Mouse (Mus musculus) MEL (cell line): ENCODE data around the gene Rab20. TPM values are rescaled to one million over a fixed set of nuclear protein-coding genes. Genes with fewer than 3 reads are reported as not detected.

Source experiments
- DNase-seq: peaks from one replicate; pipeline ENCODE4 v3.0.0; 2011; ENCODE audit warnings: low read depth, low spot score
- H3K27ac ChIP-seq: 2 replicates; pipeline ENCODE4 v1.5.1; 2012; ENCODE audit warnings: low read depth, mild to moderate bottlenecking, control low read depth, low read length, moderate library complexity; ENCODE audit not compliant: control insufficient read depth
- H3K27me3 ChIP-seq, 2 experiments: fragments of 150-350 bp in 1 of 2; sonication (generic) in 1 of 2; 2 replicates each; pipeline ENCODE4 v1.6.1; 2012; ENCODE audit warnings: low read length in 2 of 2, mild to moderate bottlenecking in 2 of 2, improper control_type of control experiment in 1 of 2, moderate library complexity in 1 of 2; ENCODE audit not compliant: insufficient read depth in 2 of 2, control insufficient read depth in 1 of 2
- H3K36me3 ChIP-seq, 2 experiments: 2 replicates each; pipeline ENCODE4 v1.6.1; 2012 to 2014; ENCODE audit warnings: low read length in 2 of 2, improper control_type of control experiment in 1 of 2, inconsistent platforms in 1 of 2, mild to moderate bottlenecking in 1 of 2; ENCODE audit not compliant: insufficient read depth in 2 of 2, control insufficient read depth in 1 of 2
- H3K4me1 ChIP-seq, 2 experiments: fragments of 150-350 bp in 1 of 2; sonication (generic) in 1 of 2; 2 replicates each; pipeline ENCODE4 v1.6.1; 2012; ENCODE audit warnings: low read length in 2 of 2, improper control_type of control experiment in 1 of 2, mild to moderate bottlenecking in 1 of 2; ENCODE audit not compliant: insufficient read depth in 2 of 2, control insufficient read depth in 1 of 2
- H3K4me3 ChIP-seq, 2 experiments: fragments of 150-350 bp in 1 of 2; sonication (generic) in 1 of 2; 2 replicates each; pipeline ENCODE4 v1.5.1; 2012; ENCODE audit warnings: low read depth in 2 of 2, low read length in 2 of 2, mild to moderate bottlenecking in 2 of 2, moderate library complexity in 2 of 2, control low read depth in 1 of 2, improper control_type of control experiment in 1 of 2; ENCODE audit not compliant: control insufficient read depth in 1 of 2, insufficient read depth in 1 of 2
- H3K79me2 ChIP-seq: 2 replicates; pipeline ENCODE4 v1.6.1; 2012; ENCODE audit warnings: mild to moderate bottlenecking, low read length, moderate library complexity; ENCODE audit not compliant: control insufficient read depth, poor library complexity, insufficient read depth
- H3K9ac ChIP-seq: 2 replicates; pipeline ENCODE4 v1.6.1; 2012; ENCODE audit warnings: low read depth, mild to moderate bottlenecking, control low read depth, low read length, moderate library complexity; ENCODE audit not compliant: control insufficient read depth, poor library complexity, severe bottlenecking
- H3K9me3 ChIP-seq: fragments of 150-350 bp; sonication (generic); replicated peaks from 2 replicates; pipeline ENCODE4 v1.6.1; 2012; ENCODE audit warnings: mild to moderate bottlenecking, low read length, improper control_type of control experiment, moderate library complexity; ENCODE audit not compliant: insufficient read depth
- CTCF ChIP-seq, 3 experiments: IDR thresholded peaks in 2 of 3; conservative IDR thresholded peaks in 1 of 3; 2 replicates each; pipeline ENCODE4 v1.5.1; 2011 to 2012; ENCODE audit warnings: low read length in 3 of 3, low read depth in 2 of 3, mild to moderate bottlenecking in 2 of 3, improper control_type of control experiment in 1 of 3, inconsistent platforms in 1 of 3, mixed read lengths in 1 of 3, moderate library complexity in 1 of 3; ENCODE audit not compliant: control insufficient read depth in 1 of 3, insufficient read depth in 1 of 3, poor library complexity in 1 of 3, severe bottlenecking in 1 of 3
- ELF1 ChIP-seq: IDR thresholded peaks from 2 replicates; pipeline ENCODE4 v1.6.1; 2014; ENCODE audit warnings: low read depth, mild to moderate bottlenecking, inconsistent platforms, low read length, improper control_type of control experiment, moderate library complexity
- ETS1 ChIP-seq: IDR thresholded peaks from 2 replicates; pipeline ENCODE4 v1.6.1; 2012; ENCODE audit warnings: low read depth, mild to moderate bottlenecking, inconsistent platforms, low read length, improper control_type of control experiment, moderate library complexity
- HCFC1 ChIP-seq: IDR thresholded peaks from 2 replicates; pipeline ENCODE4 v1.6.1; 2012; ENCODE audit warnings: low read depth, mild to moderate bottlenecking, inconsistent platforms, low read length, improper control_type of control experiment, moderate library complexity
- JUND ChIP-seq: IDR thresholded peaks from 2 replicates; pipeline ENCODE4 v1.6.1; 2011; ENCODE audit warnings: low read depth, mild to moderate bottlenecking, improper control_type of control experiment, low read length
- MAFK ChIP-seq: IDR thresholded peaks from 2 replicates; pipeline ENCODE4 v1.6.1; 2011; ENCODE audit warnings: low read depth, mild to moderate bottlenecking, low read length, improper control_type of control experiment, borderline replicate concordance
- MAX ChIP-seq: IDR thresholded peaks from 2 replicates; pipeline ENCODE4 v1.6.1; 2011; ENCODE audit warnings: low read length, improper control_type of control experiment
- MAZ ChIP-seq: IDR thresholded peaks from 2 replicates; pipeline ENCODE4 v1.6.1; 2012; ENCODE audit warnings: low read depth, mild to moderate bottlenecking, inconsistent platforms, low read length, improper control_type of control experiment
- MEF2A ChIP-seq: IDR thresholded peaks from 2 replicates; pipeline ENCODE4 v1.6.1; 2014; ENCODE audit warnings: low read depth, mild to moderate bottlenecking, inconsistent platforms, low read length, improper control_type of control experiment; ENCODE audit not compliant: poor library complexity, insufficient replicate concordance, severe bottlenecking; ENCODE audit errors: extremely low read depth
- MYB ChIP-seq: IDR thresholded peaks from 2 replicates; pipeline ENCODE4 v1.6.1; 2011; ENCODE audit warnings: mild to moderate bottlenecking, low read depth, low read length, improper control_type of control experiment
- MYC ChIP-seq: IDR thresholded peaks from 2 replicates; pipeline ENCODE4 v1.6.1; 2011; ENCODE audit warnings: low read depth, mild to moderate bottlenecking, low read length, improper control_type of control experiment, moderate library complexity
- NRF1 ChIP-seq: IDR thresholded peaks from 2 replicates; pipeline ENCODE4 v1.6.1; 2014; ENCODE audit warnings: low read depth, mild to moderate bottlenecking, inconsistent platforms, low read length, improper control_type of control experiment, moderate library complexity; ENCODE audit not compliant: poor library complexity, insufficient read depth, severe bottlenecking
- POLR2A ChIP-seq, 2 experiments: IDR thresholded peaks; 2 replicates each; pipeline ENCODE4 v1.6.1; 2011 to 2012; ENCODE audit warnings: low read length in 2 of 2, mild to moderate bottlenecking in 2 of 2, control low read depth in 1 of 2, improper control_type of control experiment in 1 of 2, low read depth in 1 of 2, moderate library complexity in 1 of 2; ENCODE audit not compliant: control insufficient read depth in 1 of 2, insufficient read depth in 1 of 2, poor library complexity in 1 of 2
- POLR2AphosphoS5 ChIP-seq: IDR thresholded peaks from 2 replicates; pipeline ENCODE4 v1.6.1; 2012; ENCODE audit warnings: low read depth, borderline replicate concordance, mild to moderate bottlenecking, inconsistent platforms, low read length, moderate library complexity, mixed read lengths
- RAD21 ChIP-seq: IDR thresholded peaks from 2 replicates; pipeline ENCODE4 v1.6.1; 2011; ENCODE audit warnings: mild to moderate bottlenecking, low read depth, low read length, improper control_type of control experiment
- RCOR1 ChIP-seq: IDR thresholded peaks from 2 replicates; pipeline ENCODE4 v1.6.1; 2012; ENCODE audit warnings: low read depth, mild to moderate bottlenecking, inconsistent platforms, low read length, improper control_type of control experiment
- SIN3A ChIP-seq: IDR thresholded peaks from 2 replicates; pipeline ENCODE4 v1.6.1; 2012; ENCODE audit warnings: low read length, improper control_type of control experiment, inconsistent platforms
- SMC3 ChIP-seq: IDR thresholded peaks from 2 replicates; pipeline ENCODE4 v1.6.1; 2011; ENCODE audit warnings: low read depth, low read length, improper control_type of control experiment
- TAL1 ChIP-seq: IDR thresholded peaks from 2 replicates; pipeline ENCODE4 v1.6.1; 2012; ENCODE audit warnings: mild to moderate bottlenecking, inconsistent platforms, low read length, moderate library complexity, mixed read lengths
- TBP ChIP-seq: IDR thresholded peaks from 2 replicates; pipeline ENCODE4 v1.8.0; 2011; ENCODE audit warnings: low read depth, low read length, improper control_type of control experiment
- TCF12 ChIP-seq: IDR thresholded peaks from 2 replicates; pipeline ENCODE4 v1.6.1; 2014; ENCODE audit warnings: low read depth, mild to moderate bottlenecking, inconsistent platforms, low read length, improper control_type of control experiment, moderate library complexity
- UBTF ChIP-seq: IDR thresholded peaks from 2 replicates; pipeline ENCODE4 v1.6.1; 2012; ENCODE audit warnings: low read depth, mild to moderate bottlenecking, inconsistent platforms, low read length, improper control_type of control experiment, moderate library complexity, borderline replicate concordance; ENCODE audit not compliant: insufficient read depth
- USF1 ChIP-seq: IDR thresholded peaks from 2 replicates; pipeline ENCODE4 v1.6.1; 2014; ENCODE audit warnings: low read depth, mild to moderate bottlenecking, inconsistent platforms, low read length, improper control_type of control experiment, moderate library complexity
- USF2 ChIP-seq, 2 experiments: IDR thresholded peaks; 2 replicates each; pipeline ENCODE4 v1.6.1; 2011 to 2012; ENCODE audit warnings: improper control_type of control experiment in 2 of 2, low read length in 2 of 2, borderline replicate concordance in 1 of 2, inconsistent platforms in 1 of 2, low read depth in 1 of 2, mild to moderate bottlenecking in 1 of 2; ENCODE audit not compliant: insufficient read depth in 1 of 2
- ZC3H11A ChIP-seq: IDR thresholded peaks from 2 replicates; pipeline ENCODE4 v1.6.1; 2012; ENCODE audit warnings: low read depth, mild to moderate bottlenecking, inconsistent platforms, low read length, improper control_type of control experiment
- ZKSCAN1 ChIP-seq: IDR thresholded peaks from 2 replicates; pipeline ENCODE4 v1.6.1; 2012; ENCODE audit warnings: low read depth, mild to moderate bottlenecking, inconsistent platforms, low read length, improper control_type of control experiment, moderate library complexity
- polyA plus RNA-seq, 2 experiments: library from polyadenylated mRNA; stranded (reverse) in 1 of 2; unstranded in 1 of 2; fragments of >175 nt in 1 of 2; fragments of >200 nt in 1 of 2; gene quantifications; 2 replicates each; pipeline versions ENCODE4 v1.2.1 to v1.2.4; 2012; ENCODE audit warnings: low replicate concordance in 2 of 2, low read depth in 1 of 2; ENCODE audit not compliant: insufficient read length in 2 of 2, insufficient read depth in 1 of 2, missing spikeins in 1 of 2
- total RNA-seq: library from RNA; depleted of rRNA; stranded (reverse); fragments of 300-350 nt; gene quantifications from 2 replicates; pipeline ENCODE4 v1.2.3, GENCODE M21; 2012

The Rab20 gene
- total and polyA plus RNA-seq, 3 experiments = 9.5 to 10.4 TPM; not detected in 1

DNA sequence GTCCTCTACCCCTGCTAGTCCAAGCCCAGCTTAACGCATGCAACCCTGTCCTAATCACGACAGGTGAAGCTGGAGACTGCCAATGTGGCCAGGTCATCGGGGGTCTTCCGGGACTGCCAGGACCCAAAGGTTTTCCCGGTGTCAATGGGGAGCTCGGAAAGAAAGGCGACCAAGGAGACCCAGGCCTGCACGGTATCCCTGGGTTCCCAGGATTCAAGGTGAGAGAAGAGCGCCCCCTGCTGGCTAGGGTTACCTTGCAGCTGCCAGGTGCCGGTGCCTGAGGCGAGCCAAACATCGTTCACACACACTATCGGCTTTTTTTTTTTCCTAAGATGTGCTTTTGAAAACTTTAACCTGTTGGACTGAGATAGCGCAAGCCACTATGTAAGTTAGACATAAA lies 57.4 kb downstream of the Rab20 start:
- Histone ChIP-seq H3K4me3 (no peak overlapping the region), H3K27ac (no peak overlapping the region), H3K9me3 (no peaks in the 10 kb centered on the region), H3K79me2 (no peaks in the 10 kb centered on the region), H3K9ac (no peak overlapping the region), H3K4me1 (no peaks in the 10 kb centered on the region), H3K36me3 (no peaks in the 10 kb centered on the region), H3K27me3 (no peaks in the 10 kb centered on the region)
- TF ChIP-seq MAFK (no peak), HCFC1 (no peak), USF2 (IDR thresholded peaks at IDR 0.05; ENCODE audit: borderline replicate concordance in 1 of 2, insufficient read depth in 1 of 2, low read depth in 1 of 2, low read length in 2 of 2) (no peak), SIN3A (no peak), NRF1 (no peak), RAD21 (peak; percentile 49), UBTF (no peak), MYC (no peak), TCF12 (no peak), ZKSCAN1 (no peak), TAL1 (no peak), TBP (no peak), RCOR1 (no peak), JUND (no peak), SMC3 (peak; percentile 43), CTCF (IDR thresholded peaks at IDR 0.05 in 2 of 3, conservative IDR thresholded peaks at IDR 0.05 in 1 of 3; ENCODE audit: control insufficient read depth in 1 of 3, insufficient read depth in 1 of 3, low read depth in 2 of 3, low read length in 3 of 3, poor library complexity in 1 of 3, severe bottlenecking in 1 of 3) (peak; percentile 72 to 95 (median 73); a peak in 5 of 6 replicates), POLR2A (IDR thresholded peaks at IDR 0.05; ENCODE audit: control insufficient read depth in 1 of 2, insufficient read depth in 1 of 2, low read depth in 1 of 2, low read length in 2 of 2, poor library complexity in 1 of 2) (no peak)
- DNase-seq = peak; percentile 52

DNA sequence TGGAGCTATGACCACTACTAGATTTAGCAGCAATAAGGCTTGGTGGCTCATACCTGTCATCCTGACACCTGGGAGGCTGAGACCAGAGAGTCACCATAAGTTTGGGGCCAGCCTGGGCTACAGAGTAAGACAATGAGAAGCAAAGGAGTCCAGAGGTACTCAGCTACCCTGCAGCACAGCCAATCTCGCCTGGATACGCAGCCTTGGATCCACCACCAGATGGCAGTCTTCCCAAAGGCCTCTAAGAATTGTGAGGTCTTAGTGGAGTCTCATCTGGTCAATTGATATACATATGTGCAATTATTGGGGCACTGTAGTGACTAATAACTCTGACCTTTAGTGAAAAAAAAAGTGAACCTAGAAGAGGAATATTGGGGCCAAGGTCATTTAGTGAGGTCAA lies 58.9 kb downstream of the Rab20 start:
- H3K9me3 ChIP-seq = no peaks in the 10 kb centered on the region
- H3K9ac ChIP-seq = no peak overlapping the region
- H3K27ac ChIP-seq = no peak overlapping the region
- H3K79me2 ChIP-seq = no peaks in the 10 kb centered on the region
- no peaks in the 10 kb centered on the region for H3K27me3 ChIP-seq
- H3K4me1 ChIP-seq = 0 out of 4 replicates have a peak, but pooled peaks cover 0 to 2% of the 10 kb centered on the region in 2 experiments
- TF ChIP-seq RAD21 (peak; percentile 71), MAZ (no peak), ZC3H11A (peak; percentile 42; the same call in 1 of the 2 replicates), MAX (no peak), SIN3A (no peak), MYB (no peak), CTCF (IDR thresholded peaks at IDR 0.05 in 2 of 3, conservative IDR thresholded peaks at IDR 0.05 in 1 of 3; ENCODE audit: control insufficient read depth in 1 of 3, insufficient read depth in 1 of 3, low read depth in 2 of 3, low read length in 3 of 3, poor library complexity in 1 of 3, severe bottlenecking in 1 of 3) (peak; percentile 79 to 85 (median 84)), ELF1 (no peak), POLR2AphosphoS5 (no peak), ETS1 (no peak), USF1 (no peak), MEF2A (no peak), NRF1 (no peak), SMC3 (peak; percentile 77)
- TF ChIP-seq, all 39 proteins: peak for 4
- Histone ChIP-seq H3K4me3 (no peak overlapping the region), H3K36me3 (no peaks in the 10 kb centered on the region)
- DNase-seq = peak; percentile 68
